Mouse (Mus musculus) hindbrain, embryonic 12.5 days (tissue): ENCODE results near the gene Carns1. TPM values are rescaled to one million over a fixed set of nuclear protein-coding genes. Genes with fewer than 3 reads are reported as not detected.
A peak's percentile ranks its signal among the peaks of the same experiment; 100 is the strongest.
"Not testable (repeated sequence)": the region's sequence is repeated elsewhere in the genome, so short reads cannot be mapped to it uniquely, and the experiment has no call there.

Source experiments
- ATAC-seq: fragments of 200-750 bp; cut with Nextera tagmentation; 2 replicates; pipeline ENCODE4 v1.8.0; 2017; ENCODE audit warnings: moderate TSS enrichment; ENCODE audit not compliant: low FRiP score
- H3K27ac ChIP-seq: fragments of 300-500 bp; sonication (generic); 2 replicates; pipeline ENCODE4 v1.5.1; 2016; ENCODE audit warnings: mild to moderate bottlenecking
- H3K27me3 ChIP-seq: fragments of 300-500 bp; sonication (generic); 2 replicates; pipeline ENCODE4 v1.6.1; 2016; ENCODE audit warnings: mild to moderate bottlenecking
- H3K36me3 ChIP-seq: fragments of 300-500 bp; sonication (generic); 2 replicates; pipeline ENCODE4 v1.6.1; 2016; ENCODE audit warnings: mild to moderate bottlenecking
- H3K4me1 ChIP-seq: fragments of 300-500 bp; sonication (generic); 2 replicates; pipeline ENCODE4 v1.6.1; 2016
- H3K4me2 ChIP-seq: fragments of 300-500 bp; sonication (generic); replicated peaks from 2 replicates; pipeline ENCODE4 v1.6.1; 2016; ENCODE audit warnings: mild to moderate bottlenecking
- H3K4me3 ChIP-seq: fragments of 300-500 bp; sonication (generic); 2 replicates; pipeline ENCODE4 v1.5.1; 2016; ENCODE audit warnings: mild to moderate bottlenecking
- H3K9ac ChIP-seq: fragments of 300-500 bp; sonication (generic); 2 replicates; pipeline ENCODE4 v1.6.1; 2016; ENCODE audit warnings: mild to moderate bottlenecking, moderate library complexity
- H3K9me3 ChIP-seq: fragments of 300-500 bp; sonication (generic); replicated peaks from 2 replicates; pipeline ENCODE4 v1.6.1; 2016; ENCODE audit warnings: mild to moderate bottlenecking
- WGBS: fragments of 180-500 bp; shearing (Covaris S2); methylation state at CpG from one replicate; pipeline ENCODE4 v1.1.7; 2016; 5-methylcytosine and 5-hydroxymethylcytosine counted together
- polyA plus RNA-seq: library from polyadenylated mRNA; unstranded; fragments of >200 nt; fragmentation: Nextera tagmentation; extraction: Ambion mirVana; gene quantifications from 2 replicates; pipeline ENCODE4 v1.2.1, GENCODE M21; 2016

Carns1 gene
- polyA plus RNA-seq, 1 experiment from 2014 or later: 5.0 TPM

GRCm38 (mm10) chr19:4143759-4144268 lies 31.5 kb downstream of the Carns1 start, which contains the start of gene Cabp4:
Gene Cabp4, minus strand, starts transcription at chr19:4144033.
- Histone ChIP-seq H3K4me3 (no peak within 1 kb of the TSS), H3K9me3 (no peaks in the 10 kb centered on the region), H3K4me2 (no peak within 1 kb of the TSS), H3K27ac (no peak within 1 kb of the TSS), H3K36me3 (no peaks in the 10 kb centered on the region), H3K4me1 (peaks cover 8% of the 10 kb centered on the region), H3K27me3 (no peaks in the 10 kb centered on the region), H3K9ac (no peak within 1 kb of the TSS)
- 82% methylated on average over 7 of the region's 7 CpGs for WGBS
- ATAC-seq: no peak

DNA sequence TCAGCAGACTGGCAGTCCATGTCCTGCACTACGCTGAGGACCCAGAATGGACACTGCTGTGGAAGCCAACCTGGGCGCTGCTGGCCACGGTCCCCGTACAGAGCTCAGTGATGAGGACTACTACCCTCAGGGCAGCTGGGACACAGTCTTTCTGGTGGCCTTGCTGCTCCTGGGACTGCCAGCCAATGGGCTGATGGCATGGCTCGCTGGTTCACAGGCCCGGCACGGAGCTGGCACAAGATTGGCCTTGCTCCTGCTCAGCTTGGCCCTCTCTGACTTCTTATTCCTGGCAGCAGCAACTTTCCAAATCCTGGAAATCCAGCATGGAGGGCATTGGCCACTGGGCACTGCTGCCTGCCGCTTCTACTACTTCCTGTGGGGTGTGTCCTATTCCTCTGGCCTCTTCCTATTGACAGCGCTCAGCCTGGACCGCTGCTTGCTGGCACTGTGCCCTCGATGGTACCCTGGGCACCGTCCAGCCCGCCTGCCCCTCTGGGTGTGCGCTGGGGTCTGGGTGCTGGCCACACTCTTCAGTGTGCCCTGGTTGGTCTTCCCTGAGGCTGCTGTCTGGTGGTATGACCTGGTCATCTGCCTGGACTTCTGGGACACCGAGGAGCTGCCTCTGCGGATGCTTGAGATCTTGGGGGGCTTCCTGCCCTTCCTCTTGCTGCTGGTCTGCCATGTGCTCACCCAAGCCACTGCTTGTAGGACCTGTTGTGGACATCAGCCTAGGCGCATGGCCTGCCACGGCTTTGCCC lies 32.7 kb downstream of the Carns1 start:
- ATAC-seq: no peak
- WGBS: 93% methylated on average over 18 of the region's 18 CpGs
- no peak overlapping the region for H3K27ac ChIP-seq

DNA sequence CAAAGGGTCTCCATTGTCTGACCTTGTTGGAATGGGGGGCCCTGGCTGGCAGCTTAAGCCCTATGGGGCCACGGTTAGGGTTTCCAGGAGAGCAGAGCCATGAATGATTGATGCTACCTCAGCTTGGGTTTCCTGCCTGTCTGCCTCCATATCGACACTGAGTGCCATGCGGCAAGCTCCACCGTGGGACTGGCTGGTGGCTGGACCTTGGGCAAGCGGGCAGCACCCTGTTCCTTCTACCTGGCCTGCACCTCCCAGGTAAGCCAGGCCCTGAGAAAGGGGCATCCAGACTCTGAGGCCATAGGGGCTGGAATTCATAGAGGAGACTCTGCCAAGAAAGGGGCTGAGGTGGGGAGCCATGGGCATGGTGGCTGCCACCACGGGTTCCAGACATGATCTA lies 35.1 kb downstream of the Carns1 start:
- Histone ChIP-seq H3K4me2 (no peak overlapping the region), H3K4me1 (no peaks in the 10 kb centered on the region), H3K27me3 (no peaks in the 10 kb centered on the region), H3K4me3 (no peak overlapping the region), H3K36me3 (no peaks in the 10 kb centered on the region), H3K27ac (no peak overlapping the region), H3K9ac (no peak overlapping the region), H3K9me3 (no peaks in the 10 kb centered on the region)
- ATAC-seq: no peak
- 84% methylated on average over 6 of the region's 6 CpGs for WGBS

More for the DNA sequence above, 32.7 kb downstream of the Carns1 start:
- Histone ChIP-seq H3K4me1 (peaks cover 2% of the 10 kb centered on the region), H3K4me2 (no peak overlapping the region), H3K27me3 (no peaks in the 10 kb centered on the region), H3K9ac (no peak overlapping the region), H3K9me3 (no peaks in the 10 kb centered on the region), H3K36me3 (no peaks in the 10 kb centered on the region), H3K4me3 (no peak overlapping the region)

- H3K36me3 ChIP-seq: no peaks in the 10 kb centered on the region
- no peak within 1 kb of the TSS for H3K4me2 ChIP-seq
- ATAC-seq: no peak
- no peak within 1 kb of the TSS for H3K4me3 ChIP-seq
- H3K27ac ChIP-seq: no peak within 1 kb of the TSS
- H3K9me3 ChIP-seq: no peaks in the 10 kb centered on the region
- WGBS: 75% methylated on average over 2 of the region's 2 CpGs
- no peaks in the 10 kb centered on the region for H3K4me1 ChIP-seq
- 0 out of 2 replicates have a peak within 1 kb of the TSS, but pooled peaks have one; percentile 8 for H3K9ac ChIP-seq
- no peaks in the 10 kb centered on the region for H3K27me3 ChIP-seq
These were observed 35.8 kb downstream of the Carns1 start, which contains the start of gene Gpr152 for GRCm38 (mm10) chr19:4139446-4139845. Gene Gpr152, plus strand, starts transcription at chr19:4139787.

DNA sequence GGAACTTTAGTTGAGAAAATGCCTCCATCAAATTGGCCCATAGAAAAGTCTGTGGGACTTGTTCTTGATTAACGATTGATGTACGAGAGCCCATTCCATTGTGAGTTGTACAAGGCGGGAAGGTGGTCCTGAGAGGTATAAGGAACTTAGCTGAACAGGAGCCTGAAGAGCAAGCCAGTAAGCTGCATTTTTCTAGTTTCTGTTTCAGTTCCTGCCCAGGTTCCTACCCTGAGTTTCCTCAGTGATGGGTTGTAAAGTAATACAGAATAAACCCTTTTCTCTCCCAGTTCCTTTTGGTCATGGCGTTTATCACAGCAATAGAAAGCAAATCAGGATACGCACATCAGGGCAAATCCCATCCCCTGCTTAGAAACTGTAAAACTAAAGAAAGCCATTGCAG lies 37.4 kb downstream of the Carns1 start:
- Histone ChIP-seq H3K4me2 (no peak overlapping the region), H3K27ac (no peak overlapping the region), H3K4me3 (no peak overlapping the region), H3K9me3 (no peaks in the 10 kb centered on the region), H3K4me1 (no peaks in the 10 kb centered on the region), H3K27me3 (no peaks in the 10 kb centered on the region), H3K36me3 (peaks cover 6% of the 10 kb centered on the region; the same call in 1 of the 2 replicates), H3K9ac (no peak overlapping the region)
- no peak for ATAC-seq
- 84% methylated on average over 5 of the region's 5 CpGs for WGBS

DNA sequence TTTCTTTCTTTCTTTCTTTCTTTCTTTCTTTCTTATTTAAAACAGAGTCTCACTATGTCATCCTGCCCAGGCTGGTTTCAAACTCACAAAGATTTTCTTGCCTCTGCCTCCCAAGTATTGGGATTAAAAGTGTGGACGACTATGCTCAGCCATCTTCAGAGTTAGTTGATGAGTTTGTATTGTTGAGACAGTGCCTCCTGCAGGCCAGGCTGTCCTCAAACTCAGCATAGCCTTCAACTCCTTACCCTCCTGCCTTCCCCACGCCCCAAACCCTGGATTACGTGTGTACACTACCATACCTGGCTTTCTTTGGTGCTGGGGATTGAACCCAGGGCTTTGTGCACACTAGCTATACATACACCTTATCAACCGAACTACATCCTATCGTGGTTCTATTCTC lies 38.8 kb downstream of the Carns1 start:
- no peak overlapping the region for H3K4me2 ChIP-seq
- ATAC-seq: no peak
- H3K4me3 ChIP-seq: no peak overlapping the region
- H3K9ac ChIP-seq: no peak overlapping the region
- no peak overlapping the region for H3K27ac ChIP-seq
- no peaks in the 10 kb centered on the region for H3K27me3 ChIP-seq
- H3K4me1 ChIP-seq: no peaks in the 10 kb centered on the region
- H3K36me3 ChIP-seq: peaks cover 19% of the 10 kb centered on the region
- WGBS: 80% methylated on average over 5 of the region's 5 CpGs
- H3K9me3 ChIP-seq: no peaks in the 10 kb centered on the region

GRCm38 (mm10) chr19:4135963-4136345 lies 39.3 kb downstream of the Carns1 start:
- H3K9ac ChIP-seq, H3K4me3 ChIP-seq, H3K27ac ChIP-seq, H3K4me1 ChIP-seq, H3K27me3 ChIP-seq, H3K4me2 ChIP-seq, H3K9me3 ChIP-seq, ATAC-seq: not testable (repeated sequence)
- H3K36me3 ChIP-seq: peaks cover 24% of the 10 kb centered on the region
- WGBS: 20% methylated on average over 8 of the region's 8 CpGs

- H3K9ac ChIP-seq, H3K27ac ChIP-seq, H3K9me3 ChIP-seq, H3K4me1 ChIP-seq, H3K27me3 ChIP-seq, H3K4me3 ChIP-seq, H3K4me2 ChIP-seq, ATAC-seq: not testable (repeated sequence)
- WGBS: 82% methylated on average over 6 of the region's 6 CpGs
- peaks cover 29% of the 10 kb centered on the region for H3K36me3 ChIP-seq
These were observed 39.9 kb downstream of the Carns1 start for GRCm38 (mm10) chr19:4135229-4135962.

- no peak for ATAC-seq
- no peak overlapping the region for H3K4me2 ChIP-seq
- 85% methylated on average over 4 of the region's 4 CpGs for WGBS
These were observed 40.9 kb downstream of the Carns1 start for GRCm38 (mm10) chr19:4134354-4134753.

DNA sequence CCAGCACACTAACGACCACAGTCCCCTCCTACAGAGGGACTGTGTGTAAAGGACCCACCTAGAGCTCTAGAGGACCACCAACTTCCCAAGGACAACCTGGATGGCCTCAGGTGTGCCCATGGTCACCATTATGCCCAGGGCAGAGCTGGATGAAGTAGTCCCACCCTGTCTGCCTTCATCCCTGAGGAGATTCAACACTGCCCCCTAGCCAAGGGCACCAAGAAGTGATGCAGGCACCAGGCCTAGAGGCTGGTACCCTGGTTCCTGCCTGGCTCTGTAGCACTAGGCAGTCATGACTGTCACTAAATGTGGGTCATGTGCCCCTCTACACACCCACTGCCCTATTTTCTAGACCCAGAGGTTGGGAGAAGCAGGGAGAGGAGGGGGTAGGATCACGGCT lies 43.5 kb downstream of the Carns1 start:
- no peak for ATAC-seq
- Histone ChIP-seq H3K4me3 (no peak overlapping the region), H3K9ac (no peak overlapping the region), H3K9me3 (no peaks in the 10 kb centered on the region), H3K4me1 (peaks cover 10% of the 10 kb centered on the region), H3K36me3 (peaks cover 54% of the 10 kb centered on the region), H3K27ac (no peak overlapping the region), H3K27me3 (no peaks in the 10 kb centered on the region), H3K4me2 (no peak overlapping the region)
- WGBS: 91% methylated on average over 2 of the region's 2 CpGs

More at GRCm38 (mm10) chr19:4134354-4134753, 40.9 kb downstream of the Carns1 start:
- no peaks in the 10 kb centered on the region for H3K4me1 ChIP-seq
- no peaks in the 10 kb centered on the region for H3K9me3 ChIP-seq
- H3K27me3 ChIP-seq: no peaks in the 10 kb centered on the region
- H3K36me3 ChIP-seq: peaks cover 38% of the 10 kb centered on the region
- H3K9ac ChIP-seq: no peak overlapping the region
- H3K27ac ChIP-seq: no peak overlapping the region
- H3K4me3 ChIP-seq: no peak overlapping the region

GRCm38 (mm10) chr19:4131075-4131474 lies 44.2 kb downstream of the Carns1 start:
- Histone ChIP-seq H3K4me1 (peaks cover 15% of the 10 kb centered on the region), H3K4me2 (no peak overlapping the region), H3K9ac (no peak overlapping the region), H3K4me3 (no peak overlapping the region), H3K9me3 (no peaks in the 10 kb centered on the region), H3K27ac (no peak overlapping the region), H3K27me3 (no peaks in the 10 kb centered on the region), H3K36me3 (peaks cover 54% of the 10 kb centered on the region)
- WGBS: 92% methylated on average over 5 of the region's 5 CpGs
- no peak for ATAC-seq

DNA sequence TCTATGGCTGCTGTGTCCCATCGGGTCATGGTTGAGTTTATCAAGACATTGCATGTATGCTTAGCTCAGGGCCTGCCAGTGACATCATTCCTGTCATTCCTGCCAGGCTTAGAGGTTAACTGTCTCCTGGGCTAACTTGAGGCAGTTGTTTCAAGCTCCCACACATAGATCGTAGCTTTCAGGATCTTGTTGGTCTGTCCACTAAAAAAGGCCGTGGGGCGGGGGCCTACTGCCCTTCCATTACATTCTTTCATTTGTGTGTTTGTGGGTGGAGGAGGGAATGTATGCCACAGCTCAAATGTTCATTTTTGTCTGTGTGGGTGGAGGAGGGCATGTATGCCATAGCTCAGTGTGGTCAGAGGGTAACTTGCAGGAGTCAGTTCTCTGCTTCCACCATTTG lies 45.2 kb downstream of the Carns1 start:
- no peaks in the 10 kb centered on the region for H3K9me3 ChIP-seq
- no peaks in the 10 kb centered on the region for H3K27me3 ChIP-seq
- H3K4me2 ChIP-seq: no peak overlapping the region
- no peak overlapping the region for H3K27ac ChIP-seq
- no peak overlapping the region for H3K9ac ChIP-seq
- H3K4me3 ChIP-seq: no peak overlapping the region
- peaks cover 54% of the 10 kb centered on the region for H3K36me3 ChIP-seq
- ATAC-seq: no peak
- H3K4me1 ChIP-seq: peaks cover 17% of the 10 kb centered on the region
- WGBS: 85% methylated on average over 4 of the region's 4 CpGs
